Mouse (Mus musculus) midbrain, embryonic 12.5 days (tissue): ENCODE results near the gene Ifna4. TPM values are rescaled to one million over a fixed set of nuclear protein-coding genes. Genes with fewer than 3 reads are reported as not detected.
"Not testable (repeated sequence)": the region's sequence is repeated elsewhere in the genome, so short reads cannot be mapped to it uniquely, and the experiment has no call there.

Source experiments
- ATAC-seq: fragments of 200-750 bp; cut with Nextera tagmentation; 2 replicates; pipeline ENCODE4 v1.8.0; 2017; ENCODE audit warnings: low read depth, moderate TSS enrichment, moderate library complexity; ENCODE audit not compliant: low FRiP score
- H3K27ac ChIP-seq: fragments of 300-500 bp; sonication (generic); replicated peaks from 2 replicates; pipeline ENCODE4 v1.5.1; 2016; ENCODE audit warnings: mild to moderate bottlenecking
- H3K27me3 ChIP-seq: fragments of 300-500 bp; sonication (generic); 2 replicates; pipeline ENCODE4 v1.6.1; 2016; ENCODE audit warnings: mild to moderate bottlenecking
- H3K36me3 ChIP-seq: fragments of 300-500 bp; sonication (generic); 2 replicates; pipeline ENCODE4 v1.6.1; 2016
- H3K4me1 ChIP-seq: fragments of 300-500 bp; sonication (generic); 2 replicates; pipeline ENCODE4 v1.6.1; 2016
- H3K4me2 ChIP-seq: fragments of 300-500 bp; sonication (generic); replicated peaks from 2 replicates; pipeline ENCODE4 v1.6.1; 2016; ENCODE audit warnings: mild to moderate bottlenecking, moderate library complexity
- H3K4me3 ChIP-seq: fragments of 300-500 bp; sonication (generic); 2 replicates; pipeline ENCODE4 v1.5.1; 2016; ENCODE audit warnings: mild to moderate bottlenecking
- H3K9ac ChIP-seq: fragments of 300-500 bp; sonication (generic); replicated peaks from 2 replicates; pipeline ENCODE4 v1.6.1; 2016; ENCODE audit warnings: mild to moderate bottlenecking, moderate library complexity
- H3K9me3 ChIP-seq: fragments of 300-500 bp; sonication (generic); 2 replicates; pipeline ENCODE4 v1.6.1; 2016; ENCODE audit warnings: mild to moderate bottlenecking
- WGBS: fragments of 180-500 bp; shearing (Covaris S2); methylation state at CpG from one replicate; pipeline ENCODE4 v1.1.7; 2016; 5-methylcytosine and 5-hydroxymethylcytosine counted together
- polyA plus RNA-seq: library from polyadenylated mRNA; unstranded; fragments of >200 nt; fragmentation: Nextera tagmentation; extraction: Ambion mirVana; gene quantifications from 2 replicates; pipeline ENCODE4 v1.2.1, GENCODE M21; 2016

The Ifna4 gene
- polyA plus RNA-seq: not detected in 2 replicates

DNA sequence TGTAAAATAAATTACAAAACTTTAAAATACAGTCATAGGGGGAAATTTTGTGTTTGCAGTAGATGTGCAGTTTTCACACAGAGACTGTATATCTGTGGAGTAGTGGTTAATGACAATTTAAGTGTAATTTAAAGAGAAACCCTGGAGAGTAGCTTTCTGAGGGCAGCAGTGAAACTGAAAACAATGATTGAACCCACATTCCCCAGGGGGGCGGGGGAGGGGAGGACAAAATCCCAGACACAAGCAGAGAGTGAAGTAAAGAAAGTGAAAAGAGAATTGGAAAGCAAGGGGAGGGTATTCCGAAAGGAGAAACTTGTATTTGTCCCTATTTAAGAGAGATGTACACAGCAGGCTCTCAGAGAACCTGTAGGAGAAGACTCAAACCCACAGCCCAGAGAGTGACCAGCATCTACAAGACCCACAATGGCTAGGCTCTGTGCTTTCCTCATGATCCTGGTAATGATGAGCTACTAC lies at the start of gene Ifna4:
Ifna4 (plus strand) TSS at position 424 of the 474 bp plus-strand sequence.
- WGBS: 38% methylated on average over 2 of the region's 2 CpGs
- Histone ChIP-seq H3K27me3 (no peaks in the 10 kb centered on the region), H3K4me1 (no peaks in the 10 kb centered on the region), H3K4me2 (no peak within 1 kb of the TSS), H3K4me3 (no peak within 1 kb of the TSS), H3K9ac (no peak within 1 kb of the TSS), H3K9me3 (no peaks in the 10 kb centered on the region), H3K27ac (no peak within 1 kb of the TSS), H3K36me3 (no peaks in the 10 kb centered on the region)
- ATAC-seq: no peak

DNA sequence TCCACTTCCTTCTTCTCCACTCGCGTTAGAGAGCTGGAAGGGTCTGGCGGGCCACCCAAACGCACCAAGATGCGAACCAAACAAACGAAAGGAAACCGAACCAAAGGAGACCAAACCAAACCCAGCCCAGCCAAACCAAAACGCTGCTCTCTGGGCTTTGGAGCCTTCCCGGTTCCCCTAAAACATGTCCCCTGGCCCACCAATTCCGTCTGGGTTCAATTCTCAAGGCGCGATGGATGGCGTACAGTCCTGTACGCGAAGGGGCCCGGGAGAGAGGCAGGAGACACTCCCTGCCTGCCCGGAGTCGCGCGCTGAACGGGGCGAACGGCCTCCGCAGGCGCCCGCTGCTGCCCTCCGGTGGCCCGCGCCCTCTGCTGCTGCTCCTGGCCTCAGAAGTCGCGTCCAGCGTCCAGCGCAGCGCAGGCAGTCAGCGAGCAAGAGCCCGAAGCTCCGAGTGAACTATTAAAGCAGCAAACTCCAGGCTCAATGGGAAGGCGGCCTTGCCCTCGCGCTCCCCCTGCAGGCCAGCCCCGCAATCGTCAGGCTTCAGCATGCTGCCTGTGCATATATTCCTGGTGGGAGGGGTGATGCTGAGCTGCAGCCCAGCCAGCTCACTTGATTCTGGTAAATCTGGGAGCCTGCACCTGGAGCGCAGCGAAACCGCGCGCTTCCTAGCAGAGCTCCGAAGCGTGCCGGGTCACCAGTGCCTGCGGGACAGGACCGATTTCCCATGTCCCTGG lies 47.6 kb upstream of the Ifna4 start, which contains the start of gene Gm13275:
Gm13275 (plus strand) TSS at position 552 of the 740 bp plus-strand sequence.
- not testable (repeated sequence) for H3K36me3 ChIP-seq, H3K4me1 ChIP-seq, H3K27ac ChIP-seq, H3K9ac ChIP-seq, H3K9me3 ChIP-seq, H3K4me3 ChIP-seq, H3K4me2 ChIP-seq, H3K27me3 ChIP-seq, ATAC-seq
- under 1% methylated on average over 14 of the region's 52 CpGs for WGBS

DNA sequence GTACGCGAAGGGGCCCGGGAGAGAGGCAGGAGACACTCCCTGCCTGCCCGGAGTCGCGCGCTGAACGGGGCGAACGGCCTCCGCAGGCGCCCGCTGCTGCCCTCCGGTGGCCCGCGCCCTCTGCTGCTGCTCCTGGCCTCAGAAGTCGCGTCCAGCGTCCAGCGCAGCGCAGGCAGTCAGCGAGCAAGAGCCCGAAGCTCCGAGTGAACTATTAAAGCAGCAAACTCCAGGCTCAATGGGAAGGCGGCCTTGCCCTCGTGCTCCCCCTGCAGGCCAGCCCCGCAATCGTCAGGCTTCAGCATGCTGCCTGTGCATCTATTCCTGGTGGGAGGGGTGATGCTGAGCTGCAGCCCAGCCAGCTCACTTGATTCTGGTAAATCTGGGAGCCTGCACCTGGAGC lies 44.6 kb upstream of the Ifna4 start, which contains the start of gene Gm13279:
Gm13279 (plus strand) TSS at position 301 of the 400 bp plus-strand sequence.
- ATAC-seq, H3K27ac ChIP-seq, H3K4me3 ChIP-seq, H3K4me1 ChIP-seq, H3K36me3 ChIP-seq, H3K27me3 ChIP-seq, H3K9ac ChIP-seq, H3K4me2 ChIP-seq, H3K9me3 ChIP-seq: not testable (repeated sequence)
- WGBS: no CpG with 5 or more reads among the region's 28 CpGs

GRCm38 (mm10) chr4:88799365-88799764 lies 42.3 kb upstream of the Ifna4 start, which contains the start of gene Gm13285:
TSS of gene Gm13285 (plus strand) at chr4:88799665.
- H3K4me2 ChIP-seq, H3K27me3 ChIP-seq, H3K9me3 ChIP-seq, H3K4me3 ChIP-seq, H3K4me1 ChIP-seq, H3K36me3 ChIP-seq, ATAC-seq, H3K9ac ChIP-seq, H3K27ac ChIP-seq: not testable (repeated sequence)
- 28% methylated on average over 6 of the region's 7 CpGs for WGBS

GRCm38 (mm10) chr4:88802954-88803353 lies 38.7 kb upstream of the Ifna4 start, which contains the start of gene Gm13287:
TSS of gene Gm13287 (plus strand) at chr4:88803254.
- H3K9ac ChIP-seq, H3K36me3 ChIP-seq, H3K4me3 ChIP-seq, H3K9me3 ChIP-seq, ATAC-seq, H3K4me2 ChIP-seq, H3K27ac ChIP-seq, H3K4me1 ChIP-seq, H3K27me3 ChIP-seq: not testable (repeated sequence)
- WGBS: no CpG with 5 or more reads among the region's 29 CpGs

DNA sequence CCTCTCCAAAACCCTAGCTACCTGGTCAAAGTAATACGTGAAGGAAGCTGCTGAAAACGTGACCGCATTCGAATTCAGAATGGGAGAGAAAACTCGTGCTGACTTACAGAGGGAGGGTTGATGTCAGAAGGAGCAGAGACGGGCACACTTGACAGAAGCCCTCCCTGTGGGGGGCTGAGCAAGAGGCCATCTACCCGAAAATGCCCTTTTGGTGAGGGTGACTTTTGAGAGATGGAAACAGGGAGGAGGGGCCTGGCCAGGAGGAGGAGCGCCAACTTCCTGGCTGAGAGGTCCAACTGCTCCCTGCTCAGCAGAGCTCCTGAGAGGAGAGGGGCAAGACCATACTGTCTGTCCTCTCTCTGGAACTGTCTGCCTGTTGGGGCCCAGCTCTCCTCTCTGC lies 36.4 kb upstream of the Ifna4 start, which contains the start of gene Gm13288:
Gm13288 (plus strand) TSS at position 301 of the 400 bp plus-strand sequence.
- WGBS: no CpG with 5 or more reads among the region's 8 CpGs
- not testable (repeated sequence) for ATAC-seq, H3K9me3 ChIP-seq, H3K9ac ChIP-seq, H3K4me1 ChIP-seq, H3K27ac ChIP-seq, H3K27me3 ChIP-seq, H3K36me3 ChIP-seq
- peak within 1 kb of the TSS; percentile 38 for H3K4me2 ChIP-seq
- peak within 1 kb of the TSS; percentile 24; the same call in 1 of the 2 replicates for H3K4me3 ChIP-seq

DNA sequence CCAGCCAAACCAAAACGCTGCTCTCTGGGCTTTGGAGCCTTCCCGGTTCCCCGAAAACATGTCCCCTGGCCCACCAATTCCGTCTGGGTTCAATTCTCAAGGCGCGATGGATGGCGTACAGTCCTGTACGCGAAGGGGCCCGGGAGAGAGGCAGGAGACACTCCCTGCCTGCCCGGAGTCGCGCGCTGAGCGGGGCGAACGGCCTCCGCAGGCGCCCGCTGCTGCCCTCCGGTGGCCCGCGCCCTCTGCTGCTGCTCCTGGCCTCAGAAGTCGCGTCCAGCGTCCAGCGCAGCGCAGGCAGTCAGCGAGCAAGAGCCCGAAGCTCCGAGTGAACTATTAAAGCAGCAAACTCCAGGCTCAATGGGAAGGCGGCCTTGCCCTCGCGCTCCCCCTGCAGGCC lies 35.9 kb upstream of the Ifna4 start:
- Histone ChIP-seq H3K4me3 (peak overlapping the region; percentile 24; the same call in 1 of the 2 replicates), H3K4me2 (peak overlapping the region; percentile 38)
- WGBS: 1% methylated on average over 13 of the region's 34 CpGs

DNA sequence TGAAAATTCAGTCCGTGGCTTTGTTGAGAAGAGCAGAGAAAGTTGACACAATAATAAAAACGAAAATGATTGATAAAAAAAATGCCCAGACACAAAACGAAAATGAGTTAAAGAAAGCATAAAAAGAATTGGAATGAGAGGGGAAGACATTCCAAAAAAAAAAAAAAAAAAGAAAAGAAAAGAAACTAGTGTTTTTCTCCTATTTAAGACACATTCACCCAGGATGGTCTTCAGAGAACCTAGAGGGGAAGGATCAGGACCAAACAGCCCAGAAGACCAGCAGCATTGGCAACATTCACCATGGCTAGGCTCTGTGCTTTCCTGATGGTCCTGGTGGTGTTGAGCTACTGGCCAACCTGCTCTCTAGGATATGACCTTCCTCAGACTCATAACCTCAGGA lies 25.7 kb upstream of the Ifna4 start, which contains the start of gene Ifna7:
Ifna7 (plus strand) TSS at position 301 of the 400 bp plus-strand sequence.
- H3K9me3 ChIP-seq: no peaks in the 10 kb centered on the region
- H3K27ac ChIP-seq: no peak within 1 kb of the TSS
- H3K4me3 ChIP-seq: no peak within 1 kb of the TSS
- H3K36me3 ChIP-seq: no peaks in the 10 kb centered on the region
- no peaks in the 10 kb centered on the region for H3K4me1 ChIP-seq
- no peak within 1 kb of the TSS for H3K9ac ChIP-seq
- H3K27me3 ChIP-seq: peaks cover 1% of the 10 kb centered on the region; the same call in 1 of the 2 replicates
- H3K4me2 ChIP-seq: no peak within 1 kb of the TSS
- WGBS: 62% methylated on average over 3 of the region's 3 CpGs
- no peak for ATAC-seq

More for the DNA sequence above, 35.9 kb upstream of the Ifna4 start:
- H3K27me3 ChIP-seq: peaks cover 10% of the 10 kb centered on the region
- not testable (repeated sequence) for H3K27ac ChIP-seq, H3K9me3 ChIP-seq, H3K36me3 ChIP-seq, ATAC-seq, H3K9ac ChIP-seq, H3K4me1 ChIP-seq

GRCm38 (mm10) chr4:88819659-88820058 lies 22.0 kb upstream of the Ifna4 start, which contains the start of gene Ifna11:
TSS of gene Ifna11 (plus strand) at chr4:88819959.
- Histone ChIP-seq H3K27me3 (no peaks in the 10 kb centered on the region), H3K9ac (no peak within 1 kb of the TSS), H3K27ac (no peak within 1 kb of the TSS), H3K4me3 (no peak within 1 kb of the TSS), H3K36me3 (no peaks in the 10 kb centered on the region), H3K4me2 (no peak within 1 kb of the TSS), H3K9me3 (no peaks in the 10 kb centered on the region), H3K4me1 (no peaks in the 10 kb centered on the region)
- 100% methylated on average over 1 of the region's 1 CpGs for WGBS
- no peak for ATAC-seq

DNA sequence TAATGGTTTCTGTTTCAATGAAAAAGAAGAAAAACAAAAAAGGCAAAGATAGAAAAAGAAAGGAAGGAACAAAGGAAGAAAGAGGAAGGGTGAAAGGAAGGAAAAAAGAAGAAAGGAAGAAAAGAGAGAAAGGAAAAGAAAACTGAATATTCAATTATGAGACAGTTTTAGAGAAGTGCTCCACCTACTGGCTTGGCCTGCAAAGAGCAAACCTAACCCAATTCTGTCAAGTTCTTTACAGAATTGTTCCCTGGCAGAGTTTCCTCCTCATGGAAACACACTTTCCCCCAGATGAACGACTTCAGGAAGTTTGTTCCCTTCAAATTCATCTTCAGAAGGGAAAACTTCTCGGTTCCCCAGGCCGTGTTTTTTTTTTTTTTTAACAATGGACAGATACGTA lies 18.7 kb upstream of the Ifna4 start:
- H3K9ac ChIP-seq: no peak overlapping the region
- no peaks in the 10 kb centered on the region for H3K36me3 ChIP-seq
- WGBS: 23% methylated on average over 4 of the region's 4 CpGs
- H3K27ac ChIP-seq: no peak overlapping the region
- ATAC-seq: no peak
- H3K4me2 ChIP-seq: no peak overlapping the region
- no peaks in the 10 kb centered on the region for H3K4me1 ChIP-seq
- H3K27me3 ChIP-seq: no peaks in the 10 kb centered on the region
- no peaks in the 10 kb centered on the region for H3K9me3 ChIP-seq
- H3K4me3 ChIP-seq: no peak overlapping the region

GRCm38 (mm10) chr4:88827116-88827515 lies 14.5 kb upstream of the Ifna4 start, which contains the start of gene Ifna6:
TSS of gene Ifna6 (plus strand) at chr4:88827416.
- not testable (repeated sequence) for ATAC-seq, H3K4me1 ChIP-seq, H3K27me3 ChIP-seq, H3K36me3 ChIP-seq, H3K4me2 ChIP-seq, H3K27ac ChIP-seq, H3K9ac ChIP-seq, H3K9me3 ChIP-seq, H3K4me3 ChIP-seq

DNA sequence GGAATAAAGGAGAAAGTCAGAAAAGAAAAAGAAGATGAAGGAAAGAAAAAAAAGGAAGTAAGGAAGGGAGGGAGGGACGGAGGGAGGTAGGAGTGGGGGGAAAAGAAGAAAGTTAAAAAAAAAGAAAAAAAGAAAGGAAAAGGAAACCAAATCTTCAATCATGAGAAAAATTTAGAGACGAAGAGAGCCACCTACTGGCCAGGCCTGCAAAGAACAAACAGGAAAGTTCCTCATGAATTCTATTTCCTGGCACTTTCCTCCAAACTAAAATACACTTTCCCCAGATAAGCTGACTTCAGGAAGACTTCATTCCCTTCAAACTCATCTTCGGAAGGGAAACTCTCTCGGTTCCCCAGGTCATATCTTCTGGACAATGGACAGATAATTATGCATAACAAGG lies 11.1 kb upstream of the Ifna4 start:
- Histone ChIP-seq H3K4me1 (no peaks in the 10 kb centered on the region), H3K9ac (no peak overlapping the region), H3K4me3 (no peak overlapping the region), H3K27me3 (no peaks in the 10 kb centered on the region), H3K9me3 (no peaks in the 10 kb centered on the region), H3K4me2 (no peak overlapping the region), H3K27ac (no peak overlapping the region), H3K36me3 (no peaks in the 10 kb centered on the region)
- no peak for ATAC-seq
- WGBS: 25% methylated on average over 4 of the region's 4 CpGs
